Mouse (Mus musculus) adrenal gland, adult 18-20 months (tissue): ENCODE results near the gene Tpm1. TPM values are rescaled to one million over a fixed set of nuclear protein-coding genes. Genes with fewer than 3 reads are reported as not detected.

Experiments used
- DNase-seq, 2 experiments: peaks; one replicate each; pipeline ENCODE4 v3.0.0; 2021 to 2022; ENCODE audit warnings: low spot score in 2 of 2
- long read RNA-seq, 2 experiments: library from polyadenylated mRNA; stranded (forward); transcript quantifications; one replicate each; pipeline ENCODE4 v2.0.0; 2021
- total RNA-seq, 2 experiments: library from RNA; stranded (reverse); gene quantifications; 1 replicate in 1 of 2; 2 replicates in 1 of 2; pipeline ENCODE4 v1.2.3; 2021

The Tpm1 gene
- 100 to 1,000 TPM; 158 to 306 TPM for total RNA-seq
- long read RNA-seq, experiment 1, transcript Tpm1-205 (10 exons, 1,208 nt): minor isoform, 5 of 76 reads
- long read RNA-seq, experiment 1, transcript Tpm1-211 (8 exons, 1,607 nt): major isoform, 30 of 76 reads
- long read RNA-seq, experiment 1, transcript Tpm1-212 (8 exons, 1,714 nt): minor isoform, 17 of 76 reads
- long read RNA-seq, experiment 1, transcript Tpm1-216 (9 exons, 1,898 nt): minor isoform, 7 of 76 reads
- long read RNA-seq, experiment 1, partial matches to known transcripts: 8 of 76 reads
- long read RNA-seq, experiment 1, other reads (novel, unspliced or antisense): 6 of 76 reads
- long read RNA-seq, experiment 2, transcript Tpm1-216 (9 exons, 1,898 nt): minor isoform, 20 of 228 reads
- long read RNA-seq, experiment 2, transcript Tpm1-212 (8 exons, 1,714 nt): minor isoform, 31 of 228 reads
- long read RNA-seq, experiment 2, transcript Tpm1-211 (8 exons, 1,607 nt): minor isoform, 60 of 228 reads
- long read RNA-seq, experiment 2, transcript Tpm1-205 (10 exons, 1,208 nt): major isoform, 63 of 228 reads
- long read RNA-seq, experiment 2, partial matches to known transcripts: 19 of 228 reads
- long read RNA-seq, experiment 2, other reads (novel, unspliced or antisense): 11 of 228 reads

DNA sequence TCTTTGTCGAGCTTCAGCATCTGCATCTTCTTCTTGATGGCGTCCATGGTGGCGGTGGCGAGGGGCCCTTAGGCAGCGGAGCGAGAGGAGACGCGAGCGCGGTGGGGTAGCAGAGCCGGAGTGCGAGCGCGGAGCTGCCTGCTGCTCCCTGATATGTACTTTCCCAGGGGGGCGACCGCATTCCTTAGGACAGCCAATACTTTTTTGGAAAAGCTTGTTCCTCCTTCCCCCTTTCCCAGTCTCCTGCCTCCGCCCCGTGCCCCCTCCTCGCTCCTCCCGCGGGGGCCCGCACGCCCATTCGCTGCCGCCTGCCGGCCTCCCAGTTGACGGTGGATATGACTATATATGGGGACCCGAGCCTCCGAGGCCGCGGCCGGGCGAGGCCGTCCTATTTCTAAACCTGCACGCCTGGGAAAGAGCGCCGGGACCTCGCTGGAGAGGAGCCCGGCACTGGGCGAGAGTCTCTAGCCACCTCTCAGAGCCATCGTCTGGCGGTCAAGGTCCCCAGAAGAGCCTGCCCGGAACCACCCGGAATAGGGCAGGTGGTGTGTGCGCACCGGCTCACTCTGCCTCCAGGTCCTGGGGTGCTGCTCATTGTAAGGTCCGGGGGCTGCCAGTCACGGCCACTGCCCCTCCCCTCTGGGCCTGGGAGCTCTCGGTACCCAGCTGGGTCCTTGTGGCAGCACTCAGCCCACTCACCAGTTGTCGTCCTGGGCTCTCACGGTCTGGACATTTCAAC, at the start of gene Tpm1:
Gene Tpm1 (minus strand): TSS at position 321 of the 739 bp plus-strand sequence.
- peak; percentile 52 to 58 for DNase-seq

DNA sequence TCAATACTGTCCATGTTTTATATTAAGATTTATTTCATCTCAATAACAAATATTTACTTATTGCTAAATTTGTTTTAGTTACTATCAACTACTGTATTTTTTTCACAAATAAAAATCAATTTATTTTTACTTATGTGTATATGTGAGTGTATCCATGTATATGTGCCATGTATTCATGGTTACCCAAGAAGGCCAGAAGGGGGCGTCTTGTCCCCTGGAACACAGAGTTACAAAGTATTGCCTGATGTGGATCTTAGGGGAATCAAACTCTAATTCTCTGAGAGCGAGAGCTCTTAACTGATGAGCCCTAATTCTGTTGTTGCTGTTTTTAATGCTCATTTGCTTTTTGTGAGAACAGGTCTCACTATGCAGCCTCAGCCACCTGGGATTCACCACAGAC, 45.2 kb upstream of the Tpm1 start:
- no peak for DNase-seq

DNA sequence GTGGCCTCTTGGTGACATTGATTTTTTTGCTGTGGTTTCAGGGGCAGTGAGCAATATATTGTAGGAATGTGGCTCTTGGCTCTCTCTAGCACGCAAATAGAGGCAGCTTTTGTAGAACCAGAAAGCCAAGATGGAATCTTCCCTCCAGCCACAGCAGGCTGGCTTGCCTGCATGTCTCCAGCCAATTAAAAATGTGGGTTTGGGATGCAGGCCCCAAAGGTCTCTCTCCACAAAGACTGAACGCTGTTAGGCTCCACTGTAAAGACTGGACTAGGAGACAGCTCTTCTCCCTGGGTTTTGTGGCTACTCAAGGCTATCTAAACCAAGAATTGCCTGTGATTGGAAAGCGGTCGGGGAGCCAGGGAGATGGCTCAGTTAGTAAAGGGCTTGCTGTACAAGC, 43.0 kb upstream of the Tpm1 start:
- DNase-seq: no peak

DNA sequence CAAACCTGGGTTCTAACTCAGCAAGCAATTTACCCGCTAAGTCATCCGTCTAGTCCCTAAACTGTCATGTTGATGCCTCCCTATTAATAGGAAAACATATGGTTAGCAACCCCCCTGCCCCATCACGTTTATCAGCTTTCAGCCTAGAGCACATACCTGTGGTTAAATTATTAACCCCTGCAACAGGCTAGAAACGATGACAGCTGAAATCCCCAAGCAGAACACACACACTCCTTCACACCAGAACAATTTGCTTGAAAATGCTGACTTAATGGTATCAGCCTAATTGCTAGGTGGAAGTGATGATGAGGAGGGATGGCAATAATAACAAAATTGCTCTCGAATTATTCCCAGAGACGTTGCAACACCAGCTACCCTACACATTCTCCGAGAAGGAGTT, 42.4 kb upstream of the Tpm1 start:
- no peak for DNase-seq

DNA sequence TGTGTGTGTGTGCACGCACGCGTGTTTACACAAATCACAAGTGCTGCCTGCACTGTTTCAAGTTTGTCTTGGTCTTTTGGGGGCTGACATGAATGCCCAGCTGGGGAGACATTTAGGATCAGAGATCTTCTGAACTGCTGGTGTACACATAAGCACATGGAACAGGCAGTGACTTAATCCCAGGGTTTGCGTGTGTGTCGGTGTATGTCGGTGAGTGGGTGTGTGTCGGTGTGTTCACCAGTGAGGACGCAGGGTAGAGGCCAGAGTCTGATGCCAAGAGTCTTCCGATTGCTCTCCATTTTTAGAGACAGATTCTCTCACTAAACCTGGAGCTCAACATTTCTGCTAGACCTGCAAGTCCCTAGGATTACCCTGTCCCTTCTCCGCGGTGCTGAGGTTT, 41.9 kb upstream of the Tpm1 start:
- DNase-seq: no peak

DNA sequence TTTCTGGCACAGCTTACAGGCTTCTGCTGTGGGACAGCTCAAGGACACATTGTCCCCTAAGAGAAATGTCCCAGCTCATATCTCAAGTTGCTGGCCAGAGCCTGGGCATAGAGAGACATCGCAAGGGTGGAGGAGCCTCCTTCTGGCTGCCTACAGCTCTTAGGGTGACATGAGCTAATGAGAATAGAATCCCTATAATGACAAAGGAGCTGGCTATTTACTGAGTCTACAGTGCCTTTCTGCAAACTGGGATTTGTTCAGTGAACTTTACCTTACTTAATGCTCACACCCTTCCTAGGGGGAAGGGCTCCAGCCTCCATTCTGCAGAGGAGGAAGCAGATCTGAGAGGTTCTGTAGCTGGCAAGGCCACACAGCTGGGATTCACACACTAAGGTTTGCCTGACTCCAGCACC, 41.4 kb upstream of the Tpm1 start:
- no peak for DNase-seq

DNA sequence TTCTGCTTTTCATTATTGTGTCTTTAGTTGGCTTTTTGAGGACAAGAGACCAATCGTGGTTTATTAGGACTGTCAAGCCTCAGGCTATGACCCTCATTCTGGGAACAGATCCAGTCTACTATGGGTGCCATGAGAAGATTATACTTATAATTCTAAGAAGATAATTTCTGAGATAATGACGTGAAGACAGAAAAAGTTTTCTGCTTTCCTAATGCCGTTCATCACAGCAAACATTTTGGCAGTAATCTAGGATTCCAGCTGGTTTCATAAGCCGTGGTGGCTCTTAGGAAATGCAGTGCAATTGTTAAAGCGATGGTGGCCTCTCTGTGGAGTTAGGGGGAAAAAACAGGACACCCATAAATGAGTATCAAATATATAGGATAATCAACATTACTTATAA, 40.0 kb upstream of the Tpm1 start:
- no peak for DNase-seq

DNA sequence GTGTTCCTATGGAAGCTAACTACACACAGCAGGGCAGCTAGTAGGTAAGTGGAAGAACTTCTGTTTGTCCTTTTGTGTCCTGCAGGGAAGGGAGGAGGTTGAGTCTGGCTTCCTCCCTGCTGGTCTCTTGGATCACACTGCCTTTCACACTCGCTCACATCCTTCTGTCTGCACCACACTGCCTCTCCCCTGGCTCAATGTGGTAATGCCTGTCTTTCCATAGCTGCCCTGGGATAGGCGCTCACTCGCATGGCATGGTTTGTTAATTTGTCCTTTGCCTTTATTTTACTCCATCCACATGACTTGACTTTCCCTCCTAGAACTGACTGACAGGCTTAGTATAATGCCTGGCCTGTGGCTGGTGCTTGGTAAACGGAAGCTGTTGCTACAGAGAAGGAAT, 34.6 kb upstream of the Tpm1 start:
- no peak for DNase-seq

DNA sequence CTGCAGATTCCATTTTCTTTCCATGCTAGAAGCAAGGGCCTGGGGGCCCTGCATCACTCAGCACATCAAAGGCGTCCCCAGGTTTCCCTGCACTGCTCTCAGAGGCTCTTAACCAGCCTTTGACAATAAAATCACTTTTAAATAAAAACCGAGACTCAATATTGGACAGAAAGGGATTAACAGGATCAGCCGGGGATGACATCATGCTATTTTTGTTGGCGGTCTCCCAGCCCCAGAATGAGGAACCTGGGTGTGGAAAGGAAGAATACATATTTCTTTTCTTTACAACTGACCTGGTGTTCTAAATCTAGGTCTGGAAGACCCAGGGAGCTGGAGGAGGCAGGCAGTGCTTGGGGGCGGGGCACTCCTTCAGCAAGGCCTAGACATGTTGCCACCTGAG, 32.5 kb upstream of the Tpm1 start:
- DNase-seq: no peak

DNA sequence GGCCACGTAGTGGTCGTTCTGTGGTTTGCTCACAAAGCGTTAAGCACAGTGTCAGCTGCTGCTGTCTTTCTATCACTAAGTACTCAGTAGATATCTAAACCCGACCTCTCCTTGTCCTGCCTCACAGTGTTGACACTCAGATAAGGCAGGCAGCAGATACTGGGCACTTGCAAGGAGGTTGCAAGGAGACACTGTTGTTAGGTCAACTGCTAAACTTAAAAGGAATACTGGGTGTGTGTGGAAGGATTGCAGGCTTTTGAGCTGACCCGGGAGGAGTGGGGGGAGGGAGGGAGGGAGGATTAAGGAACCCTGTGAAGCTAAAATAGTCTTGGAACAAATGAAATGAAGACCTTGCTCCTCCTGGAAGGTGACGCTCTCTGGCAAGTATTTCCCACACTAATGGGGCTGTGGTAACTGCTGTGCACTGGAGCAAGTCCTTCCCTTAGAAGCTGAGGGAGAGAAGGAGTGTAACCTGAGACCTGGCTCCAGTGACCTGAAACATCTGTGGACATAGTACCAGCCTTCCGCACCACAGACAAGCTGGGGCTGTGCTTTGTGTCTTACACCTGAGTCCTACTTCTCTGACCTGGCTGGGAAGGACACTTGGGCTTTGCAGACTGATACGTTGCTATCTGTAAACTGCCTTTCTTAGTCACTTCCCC, 28.6 kb upstream of the Tpm1 start:
- DNase-seq: no peak

DNA sequence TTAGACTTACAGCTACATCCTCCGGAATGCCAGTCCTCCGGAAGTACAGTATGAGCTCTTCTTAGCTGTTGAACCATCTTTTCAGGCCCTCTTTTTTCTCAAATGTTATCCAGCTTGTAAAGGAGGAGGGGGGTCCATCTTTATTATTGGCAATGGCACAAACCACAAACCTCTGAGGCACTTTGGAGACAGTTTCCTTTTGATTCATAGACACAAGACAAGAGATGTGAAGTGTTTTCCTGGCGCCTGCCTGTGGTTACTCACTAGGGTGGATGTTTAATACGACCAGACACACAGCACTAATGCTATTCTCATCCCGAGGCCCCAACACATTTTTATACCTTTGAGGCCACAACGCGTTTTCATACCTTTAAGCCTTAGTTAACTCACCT, 28.1 kb upstream of the Tpm1 start:
- no peak for DNase-seq

DNA sequence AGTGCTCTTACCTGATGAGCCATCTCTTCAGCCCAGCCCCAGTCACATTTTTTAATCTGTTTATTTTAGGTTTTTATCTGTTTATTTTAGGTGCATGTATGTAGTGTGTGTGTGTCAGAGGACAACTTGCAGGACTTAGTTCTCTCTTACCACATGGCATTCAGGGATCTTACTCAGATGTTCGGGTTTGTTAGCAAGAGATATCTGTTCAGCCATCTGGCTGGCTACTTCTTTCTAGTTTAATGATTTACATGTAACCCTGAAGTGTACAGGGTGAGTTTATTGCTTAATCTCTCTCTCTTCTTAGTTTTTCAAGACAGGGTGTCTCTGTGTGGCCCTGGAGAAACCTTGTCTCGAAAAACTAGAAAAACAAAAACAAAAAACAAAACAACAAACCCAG, 23.0 kb upstream of the Tpm1 start:
- no peak for DNase-seq

DNA sequence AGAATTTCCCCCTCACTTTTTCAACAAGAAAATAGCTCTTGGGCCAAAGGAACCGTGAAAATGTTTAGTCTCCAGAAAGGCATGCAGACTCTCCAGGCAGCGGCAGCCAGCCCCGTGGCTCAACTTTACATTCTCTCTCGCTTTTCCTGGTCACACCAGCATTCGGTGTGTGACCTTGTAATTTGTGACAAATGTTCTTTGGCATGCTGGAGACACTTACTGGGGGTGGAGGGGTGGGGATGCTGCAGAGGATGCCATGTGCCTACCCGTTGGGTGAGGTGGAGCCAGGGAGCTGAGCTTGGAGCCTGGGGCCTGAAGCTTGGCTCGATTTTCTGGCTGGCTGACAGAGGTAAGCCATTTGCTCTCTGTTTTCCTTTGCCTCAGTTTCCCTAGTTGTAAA, 22.4 kb upstream of the Tpm1 start:
- DNase-seq: no peak

DNA sequence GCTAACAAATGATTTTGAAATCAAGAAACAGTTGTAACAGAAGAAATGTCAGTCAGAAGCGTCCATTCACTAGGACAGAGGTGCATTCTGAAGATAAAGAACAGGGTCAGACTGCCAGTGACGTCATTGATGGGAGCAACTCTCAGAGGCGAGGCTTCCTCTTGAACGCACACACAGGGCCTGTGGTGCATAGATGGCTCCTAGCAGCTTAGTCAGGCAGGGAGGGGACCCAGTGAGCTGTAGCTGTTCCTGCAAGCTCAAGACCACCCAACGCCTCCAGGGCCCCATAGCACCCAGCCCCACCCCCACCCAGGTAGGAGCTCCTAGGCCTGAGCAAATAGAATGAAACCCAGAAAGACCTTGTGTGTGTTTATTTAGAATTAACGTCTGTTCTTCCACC, 21.9 kb upstream of the Tpm1 start:
- DNase-seq: no peak

DNA sequence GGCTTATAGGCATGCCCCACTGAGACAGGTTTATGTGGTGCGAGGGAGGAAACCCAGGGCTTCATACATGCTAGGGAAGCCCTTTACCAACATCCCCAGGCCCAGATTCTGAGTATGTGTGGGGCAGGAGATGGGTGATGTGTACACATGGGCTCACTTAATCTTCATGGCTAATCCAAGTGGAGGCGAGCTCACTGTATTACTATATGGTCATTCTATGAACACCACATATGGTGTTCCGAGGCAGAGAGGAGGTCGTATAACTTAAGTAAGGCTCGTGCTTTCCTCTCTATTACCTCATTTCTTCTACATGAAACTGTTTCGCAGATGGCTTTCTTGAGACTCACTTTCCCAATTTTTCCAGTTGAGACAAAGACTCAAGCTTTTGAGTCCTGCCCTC, 17.4 kb upstream of the Tpm1 start:
- no peak for DNase-seq

DNA sequence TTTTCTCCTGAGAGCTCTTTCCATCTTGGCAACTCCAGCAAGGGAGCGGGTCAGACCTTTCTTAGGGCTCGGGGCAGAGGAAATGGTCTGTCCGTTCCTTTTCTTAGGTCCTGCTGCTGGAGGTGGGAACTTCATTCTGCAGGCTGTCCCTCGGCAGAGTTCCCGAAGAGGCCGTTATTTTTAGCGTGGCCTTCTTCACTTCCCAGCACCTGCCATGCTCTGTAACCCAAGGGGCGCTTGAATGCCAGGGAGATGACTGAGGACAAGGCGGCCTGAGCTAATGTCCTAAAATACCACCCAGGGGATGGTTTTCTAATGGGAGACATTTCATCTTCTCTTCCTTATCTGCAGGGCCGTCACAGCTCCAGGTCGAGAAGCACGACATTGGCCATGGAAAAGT, 10.5 kb upstream of the Tpm1 start:
- DNase-seq: no peak

DNA sequence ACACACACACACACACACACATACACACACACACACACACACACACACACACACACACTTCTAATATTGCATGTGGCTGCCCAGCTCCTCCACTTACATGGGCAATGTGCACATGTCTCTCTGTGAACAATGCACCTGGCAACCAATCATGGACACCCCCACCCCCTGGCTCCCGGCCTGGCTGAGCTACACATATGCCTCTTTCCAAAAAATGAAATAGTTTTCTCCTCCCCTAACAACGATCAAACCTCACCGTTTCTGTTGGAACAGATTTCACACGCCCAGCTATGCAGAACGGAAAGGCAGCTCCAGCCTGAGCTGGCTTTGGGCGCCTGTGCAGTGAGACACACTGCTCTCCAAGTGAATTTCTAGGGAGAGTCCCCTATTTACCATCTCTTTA, 9.2 kb upstream of the Tpm1 start:
- no peak for DNase-seq

DNA sequence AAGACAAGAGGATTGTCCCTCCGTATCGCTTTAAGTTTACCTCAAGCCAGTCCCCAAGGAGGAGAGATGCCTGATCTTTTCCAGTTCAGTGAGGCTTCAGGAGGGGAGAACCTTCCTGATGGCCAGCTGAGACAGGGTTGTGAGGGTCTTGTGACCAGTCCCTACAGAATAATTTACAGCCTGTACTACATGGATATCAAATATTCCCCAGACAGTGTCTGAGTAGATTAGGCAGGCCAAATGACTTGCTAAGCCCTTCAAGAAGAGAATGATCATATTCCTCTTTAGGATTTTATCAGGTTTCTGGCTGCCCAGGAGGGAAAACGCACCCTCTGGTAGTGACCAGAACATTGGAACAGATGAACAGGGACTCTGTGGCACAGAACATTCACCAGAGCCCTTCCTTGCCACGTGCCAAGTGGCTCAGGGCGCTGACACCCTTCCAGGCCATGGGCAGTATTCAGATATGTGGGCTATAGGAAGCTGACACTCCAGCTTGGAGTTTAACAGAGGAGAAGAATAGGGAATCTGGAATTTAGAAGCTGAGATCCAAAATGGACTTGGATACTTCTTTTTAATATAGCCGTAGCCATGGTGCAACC, 1.6 kb upstream of the Tpm1 start:
- no peak for DNase-seq

DNA sequence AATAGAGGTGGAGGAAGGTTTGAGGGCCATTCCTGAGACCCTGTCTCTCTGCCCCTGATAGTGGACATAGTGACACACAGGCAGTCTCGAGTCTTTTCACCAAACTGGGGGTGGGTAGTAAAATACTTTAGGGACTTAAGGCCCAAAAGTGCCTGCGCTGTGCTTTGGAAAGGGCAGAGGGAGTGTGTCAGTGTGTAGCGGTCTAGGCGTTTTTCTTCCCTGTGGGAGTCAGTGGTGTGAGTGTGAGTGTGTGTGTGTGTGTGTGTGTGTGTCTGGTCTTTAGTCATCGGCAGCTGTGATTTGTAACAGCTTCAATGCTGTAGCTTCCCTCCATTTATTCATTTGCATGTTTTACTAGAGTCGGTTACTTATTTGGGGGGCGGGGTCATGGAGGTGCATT, 630 bp upstream of the Tpm1 start:
- no peak for DNase-seq

DNA sequence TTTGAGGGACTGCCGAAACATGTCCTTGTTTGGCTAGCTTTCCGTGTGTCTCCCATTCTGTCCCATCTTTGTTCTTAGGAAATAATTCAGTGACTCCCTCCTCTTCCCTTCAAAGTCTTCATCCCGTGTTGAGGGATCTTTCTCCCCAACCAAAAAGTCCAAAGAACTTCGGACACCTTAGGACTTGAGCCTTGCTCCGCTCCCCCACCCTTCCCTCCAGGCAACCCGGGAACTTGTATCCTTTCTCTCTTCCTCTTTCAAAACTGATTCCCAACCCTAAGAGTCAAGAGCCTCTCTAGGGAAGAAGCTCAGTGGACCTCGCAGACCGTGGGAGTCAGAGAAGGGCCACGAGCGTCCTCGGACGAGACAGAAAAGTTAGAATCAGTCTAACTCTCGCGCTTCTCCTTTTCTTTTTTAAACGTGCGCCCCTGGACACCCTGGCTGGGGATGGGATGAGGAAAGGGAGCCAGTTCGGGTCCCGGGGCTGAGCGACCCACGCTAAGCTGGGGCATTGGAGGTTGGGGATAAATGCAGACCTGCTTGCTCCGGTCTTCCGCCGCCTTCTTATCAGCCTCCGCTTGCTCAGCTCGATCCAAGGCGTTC, 622 bp downstream of the Tpm1 start:
- no peak for DNase-seq
